Comparison of ENCODE assay signal across 9 mouse cellular contexts in genomic region chr13:113269777-113270776, GRCm38 (mm10). TPM values are rescaled to one million over a fixed set of nuclear protein-coding genes. Genes with fewer than 3 reads are reported as not detected.
DNase-seq lines count a peak whose midpoint lies in the region; ATAC-seq and TF ChIP-seq lines count a peak whose summit lies in the region.
"Had no signal": no experiment of that assay in that cellular context is flagged by ENCODE, and none has a peak within 500 bp of the region (broad histone marks: within the 10 kb centered on the region; RNA-seq: fewer than 3 reads in every experiment).

No protein-coding gene starts in this region.

- H3K4me2 ChIP-seq in forebrain, embryonic 12.5 days, result no peak overlapping the region
- H3K4me2 ChIP-seq in lung, embryonic 14.5 days, result no peak overlapping the region
- H3K4me2 ChIP-seq: limb, embryonic 15.5 days had no signal

- H3K36me3 ChIP-seq in E14TG2a.4 (ENCODE audit: insufficient read depth, low read length), result no peaks in the 10 kb centered on the region
- H3K36me3 ChIP-seq in forebrain, embryonic 12.5 days (replicated peaks), result no peaks in the 10 kb centered on the region
- H3K36me3 ChIP-seq in lung, embryonic 14.5 days (ENCODE audit: insufficient read depth), result no peaks in the 10 kb centered on the region
- H3K36me3 ChIP-seq: limb, embryonic 15.5 days had no signal

- no peaks in the 10 kb centered on the region for H3K27me3 ChIP-seq in E14TG2a.4 (ENCODE audit: insufficient read depth, low read length)
- no peaks in the 10 kb centered on the region for H3K27me3 ChIP-seq in forebrain, embryonic 12.5 days
- H3K27me3 ChIP-seq in lung, embryonic 14.5 days (ENCODE audit: insufficient read depth, low read length), result no peaks in the 10 kb centered on the region
- H3K27me3 ChIP-seq: limb, embryonic 15.5 days had no signal

- no peak overlapping the region for H3K9ac ChIP-seq in forebrain, embryonic 12.5 days
- H3K9ac ChIP-seq in lung, embryonic 14.5 days, result no peak overlapping the region
- H3K9ac ChIP-seq: limb, embryonic 15.5 days had no signal

- peak; percentile 79 for DNase-seq in c-Kit-positive CD71-negative TER-119-negative erythroid progenitor cells, embryonic 14.5 days (ENCODE audit: low read depth)
- peak; percentile 76 to 88 for DNase-seq in heart, postnatal 14 days
- peak; percentile 85 for DNase-seq in kidney, postnatal 4 days
- DNase-seq in lung, embryonic 14.5 days, result peak; percentile 93
- DNase-seq in ovary, adult 18-20 months (ENCODE audit: low spot score), result peak; percentile 27
- DNase-seq in thymus, postnatal 14 days, result peak; percentile 73

- H3K4me3 ChIP-seq in E14TG2a.4 (replicated peaks; ENCODE audit: low read length), result no peak overlapping the region
- H3K4me3 ChIP-seq in forebrain, embryonic 12.5 days (replicated peaks), result no peak overlapping the region
- H3K4me3 ChIP-seq in lung, embryonic 14.5 days (ENCODE audit: low read depth, low read length), result no peak overlapping the region
- H3K4me3 ChIP-seq: limb, embryonic 15.5 days had no signal

- 34% methylated on average over 18 of the region's 18 CpGs for WGBS in forebrain, embryonic 12.5 days
- WGBS in lung, embryonic 14.5 days, result 53% methylated on average over 18 of the region's 18 CpGs

- no peaks in the 10 kb centered on the region for H3K4me1 ChIP-seq in E14TG2a.4 (replicated peaks; ENCODE audit: low read depth, low read length)
- no peaks in the 10 kb centered on the region for H3K4me1 ChIP-seq in forebrain, embryonic 12.5 days
- H3K4me1 ChIP-seq in lung, embryonic 14.5 days (ENCODE audit: insufficient read depth), result no peaks in the 10 kb centered on the region

- intact Hi-C loops in heart, postnatal 14 days (cut with DNase I), result loop anchor here (5.0 kb wide), 5 partner anchors 67 to 597 kb away; partner anchors contain the start of genes Gpx8 and Snx18

- H3K9me3 ChIP-seq in E14TG2a.4 (ENCODE audit: low read length), result peaks cover 23% of the 10 kb centered on the region
- no peaks in the 10 kb centered on the region for H3K9me3 ChIP-seq in forebrain, embryonic 12.5 days
- H3K9me3 ChIP-seq in lung, embryonic 14.5 days (ENCODE audit: low read depth, low read length), result no peaks in the 10 kb centered on the region
- H3K9me3 ChIP-seq: limb, embryonic 15.5 days had no signal

- ATAC-seq in forebrain, embryonic 12.5 days (ENCODE audit: low FRiP score), result peak; percentile 90
- ATAC-seq in lung, embryonic 14.5 days (ENCODE audit: insufficient read depth), result peak; percentile 87

- TF ChIP-seq CTCF in E14TG2a.4 (conservative IDR thresholded peaks at IDR 0.05; ENCODE audit: low read length), result peak; percentile 59
- TF ChIP-seq CTCF in lung, embryonic 14.5 days (IDR thresholded peaks at IDR 0.05; ENCODE audit: low read depth), result peak; percentile 95

- no peak overlapping the region for H3K27ac ChIP-seq in forebrain, embryonic 12.5 days
- H3K27ac ChIP-seq in lung, embryonic 14.5 days (ENCODE audit: low read depth), result no peak overlapping the region
- H3K27ac ChIP-seq: limb, embryonic 15.5 days had no signal

RNA-seq across cellular contexts. Expression of gene BC067074, which starts 22.9 kb away (rescaled TPM):
- 2.0 and 2.2 TPM in 2 replicates for polyA plus RNA-seq in forebrain, embryonic 12.5 days (2016; fragmentation: Nextera tagmentation; extraction: Ambion mirVana)
- 1 to 10 TPM; 3.4 to 4.4 TPM for total RNA-seq in heart, postnatal 14 days (2021)
- 5.3 and 5.4 TPM in 2 replicates for polyA plus RNA-seq in lung, embryonic 14.5 days (2014; fragmentation: Nextera tagmentation; extraction: Ambion mirVana)

RNA-seq across cellular contexts. Expression of gene Gzmk, which starts 44.4 kb away (rescaled TPM):
- polyA plus RNA-seq in forebrain, embryonic 12.5 days (2016; fragmentation: Nextera tagmentation; extraction: Ambion mirVana), result not detected in 2 replicates
- total RNA-seq in heart, postnatal 14 days (2021), result not detected
- not detected in 2 replicates for polyA plus RNA-seq in lung, embryonic 14.5 days (2014; fragmentation: Nextera tagmentation; extraction: Ambion mirVana)
- polyA plus RNA-seq: limb, embryonic 15.5 days had no signal

Comparison
In these comparisons a context has a peak if more than half of its experiments do, and no peak if none do; other contexts are left out.
1. DNase-seq: peak in every context shown above with its lines; median percentile 93 in lung, embryonic 14.5 days; 85 in kidney, postnatal 4 days; 82 in heart, postnatal 14 days; 79 in c-Kit-positive CD71-negative TER-119-negative erythroid progenitor cells, embryonic 14.5 days; 73 in thymus, postnatal 14 days; 27 in ovary, adult 18-20 months.